Mouse (Mus musculus) small intestine, adult 2 months (tissue): ENCODE results near the gene Atp2c1.

Experiments
- CTCF ChIP-seq: fragments of 200-500 bp; IDR thresholded peaks from 2 replicates; pipeline ENCODE4 v1.5.1; 2012; ENCODE audit warnings: low read depth, mild to moderate bottlenecking, control low read depth, inconsistent platforms, low read length, moderate library complexity, mixed read lengths; ENCODE audit not compliant: insufficient replicate concordance, insufficient read length; ENCODE audit errors: extremely low read depth
- POLR2A ChIP-seq: fragments of 200-500 bp; IDR thresholded peaks from 2 replicates; pipeline ENCODE4 v1.6.1; 2012; ENCODE audit warnings: low read depth, mild to moderate bottlenecking, control low read depth, inconsistent platforms, low read length, moderate library complexity

- TF ChIP-seq CTCF (no peak), POLR2A (no peak)
Observed at GRCm38 (mm10) chr9:105554439-105554807, 27.3 kb upstream of the Atp2c1 start.
